8 mouse cellular contexts compared by ENCODE assay signal in genomic region chr17:46650232-46651031, GRCm38 (mm10). TPM values are rescaled to one million over a fixed set of nuclear protein-coding genes. Genes with fewer than 3 reads are reported as not detected.
A peak's percentile ranks its signal among the peaks of the same experiment; 100 is the strongest.
DNase-seq lines count a peak whose midpoint lies in the region; ATAC-seq and TF ChIP-seq lines count a peak whose summit lies in the region.

Gene Cul7 (plus strand): TSS chr17:46650337.

- peak; percentile 95 for ATAC-seq in forebrain, embryonic 15.5 days (replicated peaks)
- ATAC-seq in neural tube, embryonic 14.5 days (ENCODE audit: low read depth), result peak; percentile 94

- peak within 1 kb of the TSS; percentile 33 for H3K27ac ChIP-seq in ES-E14 (ENCODE audit: insufficient read depth, low read depth, low read length, poor library complexity, severe bottlenecking)
- H3K27ac ChIP-seq in forebrain, embryonic 15.5 days (replicated peaks), result peak within 1 kb of the TSS; percentile 92
- peak within 1 kb of the TSS; percentile 94 for H3K27ac ChIP-seq in neural tube, embryonic 14.5 days (ENCODE audit: low read depth, low read length)
- peak within 1 kb of the TSS; percentile 61 for H3K27ac ChIP-seq in testis, adult 2 months (ENCODE audit: control insufficient read depth, insufficient read depth, low read depth, low read length)

- peaks cover 27% of the 10 kb centered on the region; the same call in 1 of the 2 replicates for H3K36me3 ChIP-seq in ES-E14 (ENCODE audit: control insufficient read depth, insufficient read depth, low read length, poor library complexity, severe bottlenecking)
- H3K36me3 ChIP-seq in forebrain, embryonic 15.5 days, result peaks cover 19% of the 10 kb centered on the region; the same call in 1 of the 2 replicates
- peaks cover 15% of the 10 kb centered on the region for H3K36me3 ChIP-seq in neural tube, embryonic 14.5 days (ENCODE audit: control insufficient read depth, insufficient read depth, low read length)
- no peaks in the 10 kb centered on the region for H3K36me3 ChIP-seq in testis, adult 2 months (ENCODE audit: control insufficient read depth, insufficient read depth, low read length)

- H3K4me1 ChIP-seq in ES-E14 (ENCODE audit: control insufficient read depth in 2 of 2, insufficient read depth in 2 of 2, low read length in 2 of 2, poor library complexity in 1 of 2), result peaks cover 10 to 15% of the 10 kb centered on the region in 2 experiments; a peak in 3 of 4 replicates
- peaks cover 43% of the 10 kb centered on the region for H3K4me1 ChIP-seq in forebrain, embryonic 15.5 days
- H3K4me1 ChIP-seq in neural tube, embryonic 14.5 days (ENCODE audit: control insufficient read depth, insufficient read depth, low read length), result peaks cover 29% of the 10 kb centered on the region
- peaks cover 20% of the 10 kb centered on the region for H3K4me1 ChIP-seq in testis, adult 2 months (ENCODE audit: control insufficient read depth, insufficient read depth, low read length)

- in situ Hi-C loops in ES-E14 (cut with MboI; ENCODE audit: low sequenced_read_pairs in 2 of 2, unreplicated experiment in 2 of 2), result no loop called here

- peak; percentile 61 for TF ChIP-seq POLR2A in testis, adult 2 months (IDR thresholded peaks at IDR 0.05; ENCODE audit: control insufficient read depth, low read depth, low read length)

- WGBS in forebrain, embryonic 15.5 days, result under 1% methylated on average over 58 of the region's 58 CpGs
- WGBS in neural tube, embryonic 14.5 days, result under 1% methylated on average over 56 of the region's 58 CpGs

- no peak for TF ChIP-seq CTCF in testis, adult 2 months (IDR thresholded peaks at IDR 0.05; ENCODE audit: control insufficient read depth, insufficient read depth, insufficient replicate concordance, low read depth, low read length)

- no peaks in the 10 kb centered on the region for H3K9me3 ChIP-seq in ES-E14 (ENCODE audit: control insufficient read depth, insufficient read depth, low read depth, low read length)
- no peaks in the 10 kb centered on the region for H3K9me3 ChIP-seq in forebrain, embryonic 15.5 days
- H3K9me3 ChIP-seq in neural tube, embryonic 14.5 days (ENCODE audit: control insufficient read depth, low read length), result no peaks in the 10 kb centered on the region

- H3K9ac ChIP-seq in ES-E14 (ENCODE audit: insufficient read depth, low read depth, low read length, poor library complexity, severe bottlenecking), result peak within 1 kb of the TSS; percentile 63
- H3K9ac ChIP-seq in forebrain, embryonic 15.5 days (replicated peaks), result peak within 1 kb of the TSS; percentile 92
- peak within 1 kb of the TSS; percentile 82 for H3K9ac ChIP-seq in neural tube, embryonic 14.5 days (replicated peaks; ENCODE audit: low read depth, low read length)

- intact Hi-C loops in heart, postnatal 14 days (cut with DNase I), result loop anchor here (5.0 kb wide), 1 partner anchor 62 kb away; the partner anchor contains the start of gene Pex6

- peak; percentile 86 for DNase-seq in ES-E14 (ENCODE audit: low read depth, low spot score)
- DNase-seq in cerebellum, adult 11 months, result peak; percentile 85
- peak; percentile 93 to 94 for DNase-seq in heart, postnatal 14 days
- DNase-seq in layer of hippocampus, adult 18-20 months (ENCODE audit: low spot score in 2 of 2), result peak; percentile 89 to 91
- DNase-seq in lung, adult 18-20 months, result peak; percentile 92 to 94

- H3K4me3 ChIP-seq in ES-E14 (ENCODE audit: insufficient read depth in 1 of 2, low read depth in 1 of 2, low read length in 2 of 2, poor library complexity in 1 of 2, severe bottlenecking in 1 of 2), result peak within 1 kb of the TSS; percentile 67 to 82
- H3K4me3 ChIP-seq in forebrain, embryonic 15.5 days, result peak within 1 kb of the TSS; percentile 73
- H3K4me3 ChIP-seq in neural tube, embryonic 14.5 days (ENCODE audit: low read depth, low read length), result peak within 1 kb of the TSS; percentile 50
- peak within 1 kb of the TSS; percentile 82 for H3K4me3 ChIP-seq in testis, adult 2 months (ENCODE audit: control insufficient read depth, low read depth, low read length)

- H3K4me2 ChIP-seq in forebrain, embryonic 15.5 days (replicated peaks), result peak within 1 kb of the TSS; percentile 87
- H3K4me2 ChIP-seq in neural tube, embryonic 14.5 days (ENCODE audit: low read depth, low read length), result peak within 1 kb of the TSS; percentile 89

- H3K27me3 ChIP-seq in forebrain, embryonic 15.5 days, result no peaks in the 10 kb centered on the region
- no peaks in the 10 kb centered on the region for H3K27me3 ChIP-seq in neural tube, embryonic 14.5 days (ENCODE audit: control insufficient read depth, insufficient read depth, low read length)
- no peaks in the 10 kb centered on the region for H3K27me3 ChIP-seq in testis, adult 2 months (ENCODE audit: control insufficient read depth, insufficient read depth, low read length)

TF ChIP-seq in ES-E14, 5 proteins besides CTCF, POLR2A, EP300 and RAD21:
- TF ChIP-seq MAFK (IDR thresholded peaks at IDR 0.05; ENCODE audit: insufficient read depth, low read depth, low read length) (no peak), HCFC1 (IDR thresholded peaks at IDR 0.05; ENCODE audit: borderline replicate concordance, insufficient read depth, low read length) (no peak), ZNF384 (IDR thresholded peaks at IDR 0.05; ENCODE audit: low read depth, low read length) (no peak), CHD2 (IDR thresholded peaks at IDR 0.05; ENCODE audit: low read depth, low read length) (no peak), ZC3H11A (IDR thresholded peaks at IDR 0.05; ENCODE audit: borderline replicate concordance, low read depth, low read length) (no peak)

RNA-seq across cellular contexts. Expression of gene Cul7, which starts in this region (rescaled TPM):
- 88.5 and 96.1 TPM in 2 replicates for total RNA-seq in ES-E14 (2012; rRNA removed)
- 35.9 and 36.5 TPM in 2 replicates for polyA plus RNA-seq in forebrain, embryonic 15.5 days (2015; fragmentation: Nextera tagmentation; extraction: Ambion mirVana)
- 10 to 100 TPM; 30.3 to 37.6 TPM for total RNA-seq in heart, postnatal 14 days (2021)
- total RNA-seq in layer of hippocampus, adult 18-20 months (2021), result 10 to 100 TPM; 18.9 to 20.2 TPM
- polyA plus RNA-seq in neural tube, embryonic 14.5 days (2014; fragmentation: Nextera tagmentation; extraction: Ambion mirVana), result 30.1 and 33.8 TPM in 2 replicates
- 6.7 and 7.6 TPM in 2 replicates for polyA plus RNA-seq in testis, adult 2 months (2012; rRNA removed)

Comparison
In these comparisons a context has a peak if more than half of its experiments do, and no peak if none do; other contexts are left out.
1. Peak in every context shown above with its lines: DNase-seq, ATAC-seq, H3K4me3 ChIP-seq and H3K27ac ChIP-seq.
2. H3K27ac ChIP-seq: peak in every context shown above with its lines; median percentile 94 in neural tube, embryonic 14.5 days; 92 in forebrain, embryonic 15.5 days; 61 in testis, adult 2 months; 33 in ES-E14.